Mouse (Mus musculus) myocyte (in vitro differentiated cells): ENCODE measurements around the gene Tenm2. TPM values are rescaled to one million over a fixed set of nuclear protein-coding genes. Genes with fewer than 3 reads are reported as not detected.

Source experiments
- H3K27me3 ChIP-seq: one replicate; pipeline ENCODE4 v1.6.1; 2011; ENCODE audit not compliant: control insufficient read depth, insufficient read depth, insufficient read length
- H3K36me3 ChIP-seq: one replicate; pipeline ENCODE4 v1.6.1; 2011; ENCODE audit not compliant: control insufficient read depth, insufficient read depth
- H3K4me2 ChIP-seq: one replicate; pipeline ENCODE4 v1.6.1; 2011; ENCODE audit warnings: low read depth, control low read depth
- H3K4me3 ChIP-seq: one replicate; pipeline ENCODE4 v1.5.1; 2011; ENCODE audit warnings: mild to moderate bottlenecking, control low read depth, moderate library complexity
- H3K79me2 ChIP-seq: one replicate; pipeline ENCODE4 v1.6.1; 2011; ENCODE audit not compliant: control insufficient read depth, insufficient read depth
- H3ac ChIP-seq: one replicate; pipeline ENCODE4 v1.6.1; 2011; ENCODE audit not compliant: control insufficient read depth, insufficient read length
- CEBPB ChIP-seq: IDR thresholded peaks from 2 replicates; pipeline ENCODE4 v1.6.1; 2011; ENCODE audit warnings: mild to moderate bottlenecking, moderate library complexity; ENCODE audit not compliant: poor library complexity, insufficient read depth, severe bottlenecking
- E2F4 ChIP-seq: IDR thresholded peaks from one replicate; pipeline ENCODE4 v1.6.1; 2011; ENCODE audit warnings: mild to moderate bottlenecking, control low read depth, moderate library complexity; ENCODE audit not compliant: insufficient read depth
- MAX ChIP-seq: IDR thresholded peaks from one replicate; pipeline ENCODE4 v1.6.1; 2011; ENCODE audit warnings: low read depth, mild to moderate bottlenecking, control low read depth
- MYOD1 ChIP-seq, 3 experiments: IDR thresholded peaks; one replicate each; pipeline ENCODE4 v1.6.1; 2011; ENCODE audit warnings: control low read depth in 2 of 3, low read depth in 2 of 3, mild to moderate bottlenecking in 2 of 3, moderate library complexity in 1 of 3; ENCODE audit not compliant: insufficient read length in 2 of 3, control insufficient read depth in 1 of 3
- MYOG ChIP-seq, 3 experiments: IDR thresholded peaks; one replicate each; pipeline ENCODE4 v1.6.1; 2011; ENCODE audit warnings: control low read depth in 2 of 3, low read depth in 2 of 3, mild to moderate bottlenecking in 2 of 3; ENCODE audit not compliant: insufficient read length in 2 of 3, control insufficient read depth in 1 of 3, insufficient read depth in 1 of 3
- POLR2A ChIP-seq: IDR thresholded peaks from one replicate; pipeline ENCODE4 v1.6.1; 2011; ENCODE audit warnings: low read depth, mild to moderate bottlenecking, control low read depth, moderate library complexity; ENCODE audit not compliant: insufficient read length
- POLR2AphosphoS2 ChIP-seq: IDR thresholded peaks from one replicate; pipeline ENCODE4 v1.6.1; 2011; ENCODE audit warnings: low read depth, control low read depth; ENCODE audit not compliant: insufficient read length
- REST ChIP-seq: IDR thresholded peaks from one replicate; pipeline ENCODE4 v1.6.1; 2011; ENCODE audit warnings: mild to moderate bottlenecking, control low read depth, moderate library complexity; ENCODE audit not compliant: insufficient read depth, insufficient read length
- SRF ChIP-seq: IDR thresholded peaks from one replicate; pipeline ENCODE4 v1.6.1; 2011; ENCODE audit warnings: low read depth; ENCODE audit not compliant: control insufficient read depth, insufficient read length
- TCF12 ChIP-seq: IDR thresholded peaks from one replicate; pipeline ENCODE4 v1.6.1; 2011; ENCODE audit warnings: mild to moderate bottlenecking, control low read depth; ENCODE audit not compliant: poor library complexity, insufficient read depth, severe bottlenecking
- TCF3 ChIP-seq: IDR thresholded peaks from one replicate; pipeline ENCODE4 v1.6.1; 2011; ENCODE audit warnings: low read depth, control low read depth; ENCODE audit not compliant: insufficient read length
- USF1 ChIP-seq: IDR thresholded peaks from one replicate; pipeline ENCODE4 v1.6.1; 2011; ENCODE audit warnings: low read depth, mild to moderate bottlenecking, control low read depth, moderate library complexity
- polyA plus RNA-seq: library from polyadenylated mRNA; unstranded; fragments of >200 nt; fragmentation: generic; extraction: Trizol; gene quantifications from one replicate; pipeline ENCODE4 v1.2.1, GENCODE M21; 2012; ENCODE audit warnings: missing spikeins

The Tenm2 gene
- polyA plus RNA-seq, 1 experiment = 0.28 TPM

DNA sequence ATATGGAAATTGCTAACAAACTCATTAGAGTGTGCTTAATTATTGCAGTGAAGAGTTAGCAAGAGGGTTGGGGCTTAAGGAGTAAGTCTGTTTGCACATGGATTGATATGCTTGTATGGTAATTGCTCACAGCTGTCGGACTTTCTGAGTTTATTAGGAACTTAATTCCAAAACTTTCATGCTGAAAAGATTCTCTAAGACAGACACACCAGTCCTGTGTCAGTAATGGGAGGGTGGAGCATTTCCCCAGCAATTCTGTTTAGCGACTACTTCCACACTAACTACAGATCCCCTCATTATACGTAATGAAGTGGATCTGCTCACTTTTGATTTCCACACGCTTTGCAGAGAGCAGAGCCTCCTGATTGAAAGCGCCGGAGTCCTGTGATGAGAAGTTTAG, 622.0 kb downstream of the Tenm2 start:
- Histone ChIP-seq H3ac (no peak overlapping the region), H3K79me2 (no peaks in the 10 kb centered on the region), H3K36me3 (no peaks in the 10 kb centered on the region), H3K27me3 (no peaks in the 10 kb centered on the region), H3K4me3 (no peak overlapping the region), H3K4me2 (no peak overlapping the region)
- TF ChIP-seq E2F4 (no peak), MAX (no peak), USF1 (no peak), POLR2A (no peak), MYOG (IDR thresholded peaks at IDR 0.05; ENCODE audit: control insufficient read depth in 1 of 3, insufficient read depth in 1 of 3, insufficient read length in 2 of 3, low read depth in 2 of 3) (no peak), POLR2AphosphoS2 (no peak)

GRCm38 (mm10) chr11:36604815-36605382, 630.9 kb downstream of the Tenm2 start:
- Histone ChIP-seq H3K4me2 (no peak overlapping the region), H3K27me3 (no peaks in the 10 kb centered on the region), H3K79me2 (no peaks in the 10 kb centered on the region), H3K4me3 (no peak overlapping the region), H3ac (no peak overlapping the region), H3K36me3 (no peaks in the 10 kb centered on the region)
- TF ChIP-seq CEBPB (no peak), TCF12 (no peak), MYOG (IDR thresholded peaks at IDR 0.05; ENCODE audit: control insufficient read depth in 1 of 3, insufficient read depth in 1 of 3, insufficient read length in 2 of 3, low read depth in 2 of 3) (no peak), TCF3 (no peak), MAX (no peak), POLR2AphosphoS2 (no peak), POLR2A (no peak), REST (no peak), MYOD1 (IDR thresholded peaks at IDR 0.05; ENCODE audit: control insufficient read depth in 1 of 3, insufficient read length in 2 of 3, low read depth in 2 of 3) (no peak), SRF (no peak), USF1 (no peak), E2F4 (no peak)

- Histone ChIP-seq H3K4me2 (no peak overlapping the region), H3ac (no peak overlapping the region), H3K79me2 (no peaks in the 10 kb centered on the region), H3K4me3 (no peak overlapping the region), H3K27me3 (no peaks in the 10 kb centered on the region), H3K36me3 (no peaks in the 10 kb centered on the region)
- TF ChIP-seq MYOG (IDR thresholded peaks at IDR 0.05; ENCODE audit: control insufficient read depth in 1 of 3, insufficient read depth in 1 of 3, insufficient read length in 2 of 3, low read depth in 2 of 3) (no peak), TCF12 (no peak), MAX (no peak), USF1 (no peak), CEBPB (no peak), POLR2A (no peak), POLR2AphosphoS2 (no peak), REST (no peak)
Measured at GRCm38 (mm10) chr11:36604272-36604671, 631.5 kb downstream of the Tenm2 start.

DNA sequence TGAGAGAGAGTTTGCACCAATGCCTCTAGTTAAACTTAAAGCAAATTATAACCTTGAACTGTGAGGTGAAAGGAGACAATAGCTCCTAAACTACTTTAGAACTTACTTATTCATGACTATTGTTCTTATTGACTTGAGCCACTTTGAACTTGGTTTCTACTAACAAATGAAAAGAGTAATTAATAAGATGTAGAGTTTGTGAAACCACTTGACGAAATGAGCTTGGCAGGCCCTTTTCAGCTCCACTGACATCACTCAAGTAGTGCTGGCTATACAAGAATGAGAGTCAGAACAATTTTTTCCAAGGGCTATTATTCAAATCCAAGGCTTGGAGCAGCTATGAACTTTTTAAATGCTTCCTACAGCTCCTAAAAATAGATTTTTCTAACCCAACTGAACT, 643.3 kb downstream of the Tenm2 start:
- no peak for TF ChIP-seq CEBPB
- Histone ChIP-seq H3ac (no peak overlapping the region), H3K4me2 (no peak overlapping the region), H3K36me3 (no peaks in the 10 kb centered on the region), H3K4me3 (no peak overlapping the region), H3K79me2 (no peaks in the 10 kb centered on the region), H3K27me3 (no peaks in the 10 kb centered on the region)

DNA sequence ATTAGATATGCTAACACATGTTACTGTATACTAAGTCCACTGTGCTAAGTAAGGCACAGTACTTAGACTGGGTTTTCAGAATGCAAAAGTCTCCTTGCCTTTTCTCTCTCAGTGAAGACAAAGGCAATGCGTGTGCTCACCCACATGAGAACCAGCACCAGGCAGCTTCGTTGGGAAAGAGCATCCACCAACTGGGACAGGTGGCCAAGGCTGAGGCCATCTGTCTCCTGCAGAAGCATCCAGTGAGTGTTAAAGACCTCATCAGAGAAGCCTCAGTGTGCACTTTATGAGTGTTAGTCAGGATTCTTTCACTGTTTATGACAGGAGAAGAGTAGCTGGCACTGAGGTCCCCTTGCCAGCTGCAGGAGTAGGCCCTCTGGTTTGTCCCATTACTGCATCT, 669.6 kb downstream of the Tenm2 start:
- Histone ChIP-seq H3K36me3 (no peaks in the 10 kb centered on the region), H3K27me3 (no peaks in the 10 kb centered on the region), H3K79me2 (no peaks in the 10 kb centered on the region), H3K4me2 (no peak overlapping the region), H3ac (no peak overlapping the region), H3K4me3 (no peak overlapping the region)
- no peak for TF ChIP-seq USF1
- TF ChIP-seq POLR2A = no peak
- no peak for TF ChIP-seq MYOD1 (IDR thresholded peaks at IDR 0.05; ENCODE audit: control insufficient read depth in 1 of 3, insufficient read length in 2 of 3, low read depth in 2 of 3)
- no peak for TF ChIP-seq E2F4
- TF ChIP-seq POLR2AphosphoS2 = no peak
- no peak for TF ChIP-seq MYOG (IDR thresholded peaks at IDR 0.05; ENCODE audit: control insufficient read depth in 1 of 3, insufficient read depth in 1 of 3, insufficient read length in 2 of 3, low read depth in 2 of 3)
- TF ChIP-seq SRF = no peak
- TF ChIP-seq TCF12 = no peak
- no peak for TF ChIP-seq MAX
- TF ChIP-seq REST = no peak
- TF ChIP-seq TCF3 = no peak
- no peak for TF ChIP-seq CEBPB
